Mouse (Mus musculus): ENCODE data around the gene Rhbdl3. TPM values are rescaled to one million over a fixed set of nuclear protein-coding genes. Genes with fewer than 3 reads are reported as not detected.

Rhbdl3 gene
- polyA plus RNA-seq (2014; fragmentation: Nextera tagmentation; extraction: Ambion mirVana): 13.4 and 16.4 TPM in 2 replicates

DNA sequence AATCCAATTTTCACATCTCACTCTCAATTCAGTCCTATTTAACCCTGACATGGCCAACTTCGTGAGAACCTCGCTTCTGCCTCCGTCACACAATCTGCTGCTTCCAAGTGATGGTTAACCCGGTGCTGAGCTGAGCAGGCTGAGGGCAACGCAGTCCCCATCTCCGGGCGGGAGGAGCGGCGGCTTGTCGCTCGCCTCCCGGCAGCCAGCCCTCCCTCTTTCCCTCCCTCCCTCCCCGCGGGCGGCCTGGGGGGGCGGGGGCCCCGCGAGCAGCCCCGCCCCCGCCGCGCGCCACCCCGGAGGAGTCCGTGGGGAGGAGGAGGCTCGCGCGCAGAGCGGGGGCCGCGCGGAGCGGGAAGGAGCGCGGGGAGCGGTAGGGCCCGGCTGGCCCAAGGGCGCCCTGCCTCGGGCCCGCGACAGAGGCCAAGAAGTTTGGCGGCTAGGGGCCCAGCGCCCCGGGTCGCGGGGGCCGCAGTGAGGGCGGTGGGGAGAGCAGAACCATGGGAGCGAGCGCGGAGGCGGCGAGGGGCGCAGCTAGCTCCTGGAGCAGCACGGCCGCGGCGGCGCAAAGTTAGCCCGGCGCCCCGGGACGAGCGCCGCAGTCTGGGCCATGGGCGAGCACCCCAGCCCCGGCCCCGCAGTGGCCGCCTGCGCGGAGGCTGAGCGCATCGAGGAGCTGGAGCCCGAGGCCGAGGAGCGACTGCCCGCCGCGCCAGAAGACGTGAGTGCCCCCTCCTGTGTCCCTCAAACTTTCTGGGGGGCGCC is at the start of gene Rhbdl3:
Rhbdl3 (plus strand) TSS at position 362 of the 765 bp plus-strand sequence.
- H3K36me3 ChIP-seq (ENCODE audit: control insufficient read depth, insufficient read depth, low read length): no peaks in the 10 kb centered on the region
- H3K27me3 ChIP-seq (ENCODE audit: control insufficient read depth, insufficient read depth, low read length): peaks cover 2% of the 10 kb centered on the region; the same call in 1 of the 2 replicates
- no peaks in the 10 kb centered on the region for H3K9me3 ChIP-seq (ENCODE audit: control insufficient read depth, low read length)
- DNase-seq (ENCODE audit: low spot score): peak; percentile 69
- peak within 1 kb of the TSS; percentile 89 for H3K27ac ChIP-seq (ENCODE audit: low read depth, low read length)
- H3K4me1 ChIP-seq (replicated peaks; ENCODE audit: control insufficient read depth, insufficient read depth, low read length): peaks cover 4% of the 10 kb centered on the region; the same call in 1 of the 2 replicates
- peak; percentile 58; the same call in 1 of the 2 replicates for ATAC-seq (ENCODE audit: low FRiP score)
- under 1% methylated on average over 34 of the region's 81 CpGs for WGBS
- H3K9ac ChIP-seq (ENCODE audit: low read depth, low read length): peak within 1 kb of the TSS; percentile 83
- peak within 1 kb of the TSS; percentile 78 for H3K4me3 ChIP-seq (ENCODE audit: low read depth, low read length)
- peak within 1 kb of the TSS; percentile 98 for H3K4me2 ChIP-seq (replicated peaks; ENCODE audit: low read depth, low read length)

DNA sequence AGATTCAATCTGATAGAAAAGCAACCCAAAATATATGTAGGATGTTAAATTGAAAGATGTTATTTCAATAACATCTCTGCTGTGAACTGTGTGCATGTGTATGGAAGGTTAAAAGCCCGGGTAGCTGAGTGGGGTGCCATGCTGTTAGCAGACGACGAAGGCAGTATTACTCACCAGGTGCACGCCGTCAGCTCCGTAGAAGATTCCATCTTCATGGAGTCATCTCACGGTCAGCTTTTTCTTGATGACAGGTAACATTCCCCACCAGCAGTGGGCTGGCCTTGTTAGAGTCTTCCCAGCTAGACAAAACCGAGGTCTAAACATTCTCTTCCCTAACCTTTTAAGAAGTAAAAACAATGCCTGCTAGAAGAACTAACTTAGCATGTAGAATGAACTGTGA is 36.6 kb upstream of the Rhbdl3 start:
- H3K36me3 ChIP-seq (ENCODE audit: control insufficient read depth, insufficient read depth, low read length): peaks cover 5% of the 10 kb centered on the region; the same call in 1 of the 2 replicates
- H3K4me1 ChIP-seq (replicated peaks; ENCODE audit: control insufficient read depth, insufficient read depth, low read length): no peaks in the 10 kb centered on the region
- no peak overlapping the region for H3K4me2 ChIP-seq (replicated peaks; ENCODE audit: low read depth, low read length)
- WGBS: 93% methylated on average over 8 of the region's 8 CpGs
- no peak overlapping the region for H3K27ac ChIP-seq (ENCODE audit: low read depth, low read length)
- no peaks in the 10 kb centered on the region for H3K9me3 ChIP-seq (ENCODE audit: control insufficient read depth, low read length)
- no peaks in the 10 kb centered on the region for H3K27me3 ChIP-seq (ENCODE audit: control insufficient read depth, insufficient read depth, low read length)
- DNase-seq (ENCODE audit: low spot score): no peak
- H3K9ac ChIP-seq (ENCODE audit: low read depth, low read length): no peak overlapping the region
- H3K4me3 ChIP-seq (ENCODE audit: low read depth, low read length): no peak overlapping the region
- no peak for ATAC-seq (ENCODE audit: low FRiP score)

DNA sequence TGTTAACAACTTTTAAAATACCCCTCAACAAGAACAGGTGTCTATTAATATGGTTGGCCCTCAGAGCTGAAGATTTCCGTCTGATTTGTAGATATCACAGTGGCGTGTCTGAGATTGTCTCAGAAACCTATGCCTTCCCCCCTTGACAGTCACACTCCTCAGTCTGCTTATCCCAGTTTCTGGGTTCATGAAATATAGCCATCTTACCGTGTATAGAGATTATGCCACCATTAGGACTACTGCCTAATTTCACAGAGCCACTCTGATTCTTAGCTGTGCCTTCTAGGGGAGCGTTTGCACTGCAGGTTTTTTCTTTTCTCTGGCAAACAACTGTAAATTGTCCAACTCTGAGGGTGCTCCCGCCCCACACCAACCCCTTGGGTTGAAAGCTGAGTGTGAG is 29.6 kb upstream of the Rhbdl3 start:
- Histone ChIP-seq H3K9me3 (ENCODE audit: control insufficient read depth, low read length) (no peaks in the 10 kb centered on the region), H3K4me3 (ENCODE audit: low read depth, low read length) (no peak overlapping the region), H3K4me2 (replicated peaks; ENCODE audit: low read depth, low read length) (no peak overlapping the region), H3K4me1 (replicated peaks; ENCODE audit: control insufficient read depth, insufficient read depth, low read length) (no peaks in the 10 kb centered on the region), H3K27me3 (ENCODE audit: control insufficient read depth, insufficient read depth, low read length) (no peaks in the 10 kb centered on the region), H3K9ac (ENCODE audit: low read depth, low read length) (no peak overlapping the region), H3K36me3 (ENCODE audit: control insufficient read depth, insufficient read depth, low read length) (peaks cover under 1% of the 10 kb centered on the region; the same call in 1 of the 2 replicates), H3K27ac (ENCODE audit: low read depth, low read length) (no peak overlapping the region)
- DNase-seq (ENCODE audit: low spot score): no peak
- no peak for ATAC-seq (ENCODE audit: low FRiP score)
- 89% methylated on average over 5 of the region's 5 CpGs for WGBS

DNA sequence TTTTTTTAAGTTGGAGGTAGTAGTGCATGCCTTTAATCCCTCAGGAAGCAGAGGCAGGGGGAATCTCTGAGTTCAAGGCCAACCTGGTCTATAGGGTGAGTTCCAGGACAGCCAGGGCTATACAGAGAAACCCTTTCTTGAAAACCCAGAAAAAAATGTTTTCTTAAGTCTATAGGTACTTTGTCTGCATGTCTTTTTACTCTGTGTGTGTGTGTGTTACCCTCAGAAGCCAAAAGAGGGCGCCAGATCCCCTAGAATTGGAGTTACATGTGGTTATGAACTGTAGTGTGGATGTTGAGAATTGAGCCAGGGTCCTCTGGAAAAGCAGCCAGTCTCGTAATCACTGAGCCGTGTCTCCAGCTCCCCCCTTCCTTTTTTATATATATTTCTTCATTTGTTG is 25.7 kb upstream of the Rhbdl3 start:
- Histone ChIP-seq H3K4me3 (ENCODE audit: low read depth, low read length) (no peak overlapping the region), H3K4me1 (replicated peaks; ENCODE audit: control insufficient read depth, insufficient read depth, low read length) (no peaks in the 10 kb centered on the region), H3K9ac (ENCODE audit: low read depth, low read length) (no peak overlapping the region), H3K9me3 (ENCODE audit: control insufficient read depth, low read length) (no peaks in the 10 kb centered on the region), H3K27me3 (ENCODE audit: control insufficient read depth, insufficient read depth, low read length) (no peaks in the 10 kb centered on the region), H3K4me2 (replicated peaks; ENCODE audit: low read depth, low read length) (no peak overlapping the region), H3K27ac (ENCODE audit: low read depth, low read length) (no peak overlapping the region), H3K36me3 (ENCODE audit: control insufficient read depth, insufficient read depth, low read length) (no peaks in the 10 kb centered on the region)
- DNase-seq (ENCODE audit: low spot score) (no peak), ATAC-seq (ENCODE audit: low FRiP score) (no peak)
- WGBS: 61% methylated on average over 3 of the region's 3 CpGs

DNA sequence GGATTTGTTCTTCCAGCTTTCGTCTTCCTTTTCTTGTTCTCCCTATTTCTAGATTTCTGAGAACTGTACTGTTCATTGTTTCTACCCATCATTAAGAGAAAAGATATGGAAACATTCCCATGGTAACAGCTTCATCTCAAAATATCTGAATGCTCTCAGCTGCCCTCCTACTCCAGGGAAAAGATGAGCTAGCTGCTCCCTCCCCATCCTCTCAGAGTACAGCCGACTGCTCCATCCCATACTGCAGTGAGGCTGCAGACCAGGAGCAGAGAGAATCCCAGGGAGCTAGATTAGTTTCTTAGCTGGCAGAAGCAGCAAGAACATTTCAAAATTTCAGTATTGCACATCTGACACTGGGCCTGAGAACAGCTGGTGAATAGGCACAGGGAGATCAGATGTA is 22.7 kb upstream of the Rhbdl3 start:
- no peaks in the 10 kb centered on the region for H3K27me3 ChIP-seq (ENCODE audit: control insufficient read depth, insufficient read depth, low read length)
- DNase-seq (ENCODE audit: low spot score): no peak
- H3K4me1 ChIP-seq (replicated peaks; ENCODE audit: control insufficient read depth, insufficient read depth, low read length): no peaks in the 10 kb centered on the region
- no peak overlapping the region for H3K4me3 ChIP-seq (ENCODE audit: low read depth, low read length)
- ATAC-seq (ENCODE audit: low FRiP score): no peak
- no peaks in the 10 kb centered on the region for H3K9me3 ChIP-seq (ENCODE audit: control insufficient read depth, low read length)
- WGBS: 78% methylated on average over 2 of the region's 2 CpGs
- no peaks in the 10 kb centered on the region for H3K36me3 ChIP-seq (ENCODE audit: control insufficient read depth, insufficient read depth, low read length)
- no peak overlapping the region for H3K27ac ChIP-seq (ENCODE audit: low read depth, low read length)
- no peak overlapping the region for H3K9ac ChIP-seq (ENCODE audit: low read depth, low read length)
- no peak overlapping the region for H3K4me2 ChIP-seq (replicated peaks; ENCODE audit: low read depth, low read length)

DNA sequence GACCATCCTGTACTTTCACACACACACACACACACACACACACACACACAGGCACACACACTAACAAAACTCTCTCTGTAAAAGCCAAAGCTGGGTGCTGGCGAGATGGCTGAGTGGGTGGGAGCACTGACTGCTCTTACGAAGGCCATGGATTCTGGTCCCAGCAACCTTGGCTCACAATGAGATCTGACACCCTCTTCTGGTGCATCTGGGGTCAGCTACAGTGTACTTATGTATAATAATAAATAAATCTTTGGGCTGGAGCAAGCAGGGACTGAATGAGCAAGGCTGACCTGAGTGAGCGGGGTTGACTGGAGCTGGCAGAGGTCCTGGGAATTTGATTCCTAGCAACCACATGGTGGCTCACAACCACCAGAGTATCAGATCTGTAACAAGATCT is 16.9 kb upstream of the Rhbdl3 start:
- Histone ChIP-seq H3K9me3 (ENCODE audit: control insufficient read depth, low read length) (no peaks in the 10 kb centered on the region), H3K4me3 (ENCODE audit: low read depth, low read length) (no peak overlapping the region), H3K27me3 (ENCODE audit: control insufficient read depth, insufficient read depth, low read length) (no peaks in the 10 kb centered on the region), H3K9ac (ENCODE audit: low read depth, low read length) (no peak overlapping the region), H3K4me2 (replicated peaks; ENCODE audit: low read depth, low read length) (no peak overlapping the region), H3K27ac (ENCODE audit: low read depth, low read length) (no peak overlapping the region), H3K4me1 (replicated peaks; ENCODE audit: control insufficient read depth, insufficient read depth, low read length) (no peaks in the 10 kb centered on the region), H3K36me3 (ENCODE audit: control insufficient read depth, insufficient read depth, low read length) (no peaks in the 10 kb centered on the region)
- no peak for ATAC-seq (ENCODE audit: low FRiP score)
- WGBS: 83% methylated on average over 3 of the region's 3 CpGs
- no peak for DNase-seq (ENCODE audit: low spot score)

DNA sequence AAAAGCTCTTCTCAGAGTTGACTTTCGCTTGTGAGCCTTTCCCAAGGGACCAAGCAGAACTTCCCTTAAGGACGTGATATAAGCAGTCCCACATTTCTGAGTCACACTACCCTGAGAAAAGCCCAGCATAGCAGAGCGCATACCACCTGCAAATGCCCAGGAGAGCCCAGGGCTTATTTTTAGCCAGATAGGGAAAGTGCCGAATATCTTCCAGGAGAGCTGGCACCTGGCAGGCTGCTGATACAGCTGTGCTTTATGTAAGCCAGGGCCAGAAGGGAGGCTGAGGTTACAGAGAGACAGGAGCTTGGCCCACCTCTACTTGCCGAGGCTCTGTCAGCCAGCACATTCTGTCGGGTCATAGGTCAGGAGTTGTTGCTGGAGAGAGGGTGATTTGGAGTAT is 16.1 kb upstream of the Rhbdl3 start:
- Histone ChIP-seq H3K4me3 (ENCODE audit: low read depth, low read length) (no peak overlapping the region), H3K4me1 (replicated peaks; ENCODE audit: control insufficient read depth, insufficient read depth, low read length) (no peaks in the 10 kb centered on the region), H3K9ac (ENCODE audit: low read depth, low read length) (no peak overlapping the region), H3K27me3 (ENCODE audit: control insufficient read depth, insufficient read depth, low read length) (no peaks in the 10 kb centered on the region), H3K9me3 (ENCODE audit: control insufficient read depth, low read length) (no peaks in the 10 kb centered on the region), H3K27ac (ENCODE audit: low read depth, low read length) (no peak overlapping the region), H3K4me2 (replicated peaks; ENCODE audit: low read depth, low read length) (no peak overlapping the region), H3K36me3 (ENCODE audit: control insufficient read depth, insufficient read depth, low read length) (no peaks in the 10 kb centered on the region)
- DNase-seq (ENCODE audit: low spot score) (no peak), ATAC-seq (ENCODE audit: low FRiP score) (no peak)
- 56% methylated on average over 6 of the region's 6 CpGs for WGBS

DNA sequence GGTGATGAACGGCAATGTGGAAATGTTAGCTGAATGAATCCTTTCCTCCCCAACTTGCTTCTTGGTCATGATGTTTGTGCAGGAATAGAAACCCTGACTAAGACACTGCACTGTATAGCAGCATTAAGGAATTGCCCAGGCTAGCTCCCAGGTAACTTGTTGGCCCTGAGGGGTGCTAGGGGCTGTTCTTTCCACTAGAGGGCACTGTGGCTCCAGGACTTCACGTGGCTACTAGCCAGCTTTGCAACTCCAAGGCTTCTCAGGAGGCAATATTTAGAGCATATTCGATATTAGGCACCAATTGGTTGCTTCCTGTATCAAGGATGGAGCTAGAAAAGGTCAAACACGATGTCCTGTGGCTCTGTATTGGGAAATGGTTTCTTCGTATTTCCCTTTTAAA is 13.6 kb upstream of the Rhbdl3 start:
- Histone ChIP-seq H3K4me2 (replicated peaks; ENCODE audit: low read depth, low read length) (no peak overlapping the region), H3K4me3 (ENCODE audit: low read depth, low read length) (no peak overlapping the region), H3K27me3 (ENCODE audit: control insufficient read depth, insufficient read depth, low read length) (no peaks in the 10 kb centered on the region), H3K4me1 (replicated peaks; ENCODE audit: control insufficient read depth, insufficient read depth, low read length) (0 out of 2 replicates have a peak, but pooled peaks cover 2% of the 10 kb centered on the region), H3K36me3 (ENCODE audit: control insufficient read depth, insufficient read depth, low read length) (no peaks in the 10 kb centered on the region), H3K27ac (ENCODE audit: low read depth, low read length) (no peak overlapping the region), H3K9ac (ENCODE audit: low read depth, low read length) (no peak overlapping the region), H3K9me3 (ENCODE audit: control insufficient read depth, low read length) (no peaks in the 10 kb centered on the region)
- ATAC-seq (ENCODE audit: low FRiP score) (no peak), DNase-seq (ENCODE audit: low spot score) (peak; percentile 90)
- 21% methylated on average over 5 of the region's 5 CpGs for WGBS

Data from hindbrain, embryonic 11.5 days (tissue).